Mouse (Mus musculus): ENCODE data around the gene Klk1b9.

DNA sequence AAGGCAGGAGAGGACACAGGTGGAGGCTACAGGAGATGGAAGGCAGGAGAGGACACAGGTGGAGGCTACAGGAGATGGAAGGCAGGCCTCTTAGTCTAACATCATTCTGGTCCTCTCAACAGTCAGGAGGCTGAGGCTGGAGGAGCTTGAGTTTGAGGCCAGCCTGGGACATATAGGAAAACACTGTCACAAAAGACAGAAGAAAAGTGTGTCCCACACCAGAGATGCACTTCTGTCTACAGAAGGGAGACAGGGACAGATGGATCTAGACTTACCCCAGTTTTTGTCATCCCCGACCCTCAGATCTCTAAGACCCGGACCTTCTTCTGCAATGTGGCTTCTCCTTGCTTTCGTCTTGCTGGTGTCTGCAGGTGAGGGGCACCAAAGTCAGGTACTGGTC, 42.4 kb upstream of the Klk1b9 start, which contains the start of gene Klk15:
- TF ChIP-seq CTCF (IDR thresholded peaks at IDR 0.05; ENCODE audit: insufficient read depth, low read depth, low read length) (no peak), POLR2A (IDR thresholded peaks at IDR 0.05; ENCODE audit: insufficient read depth, low read depth, low read length) (no peak)

All from olfactory bulb, adult 2 months (tissue).